Mouse (Mus musculus): ENCODE results near the gene Vegfb. TPM values are rescaled to one million over a fixed set of nuclear protein-coding genes. Genes with fewer than 3 reads are reported as not detected.

Gene Vegfb
- polyA plus RNA-seq, 1 experiment from 2014 or later = 26.7 TPM

DNA sequence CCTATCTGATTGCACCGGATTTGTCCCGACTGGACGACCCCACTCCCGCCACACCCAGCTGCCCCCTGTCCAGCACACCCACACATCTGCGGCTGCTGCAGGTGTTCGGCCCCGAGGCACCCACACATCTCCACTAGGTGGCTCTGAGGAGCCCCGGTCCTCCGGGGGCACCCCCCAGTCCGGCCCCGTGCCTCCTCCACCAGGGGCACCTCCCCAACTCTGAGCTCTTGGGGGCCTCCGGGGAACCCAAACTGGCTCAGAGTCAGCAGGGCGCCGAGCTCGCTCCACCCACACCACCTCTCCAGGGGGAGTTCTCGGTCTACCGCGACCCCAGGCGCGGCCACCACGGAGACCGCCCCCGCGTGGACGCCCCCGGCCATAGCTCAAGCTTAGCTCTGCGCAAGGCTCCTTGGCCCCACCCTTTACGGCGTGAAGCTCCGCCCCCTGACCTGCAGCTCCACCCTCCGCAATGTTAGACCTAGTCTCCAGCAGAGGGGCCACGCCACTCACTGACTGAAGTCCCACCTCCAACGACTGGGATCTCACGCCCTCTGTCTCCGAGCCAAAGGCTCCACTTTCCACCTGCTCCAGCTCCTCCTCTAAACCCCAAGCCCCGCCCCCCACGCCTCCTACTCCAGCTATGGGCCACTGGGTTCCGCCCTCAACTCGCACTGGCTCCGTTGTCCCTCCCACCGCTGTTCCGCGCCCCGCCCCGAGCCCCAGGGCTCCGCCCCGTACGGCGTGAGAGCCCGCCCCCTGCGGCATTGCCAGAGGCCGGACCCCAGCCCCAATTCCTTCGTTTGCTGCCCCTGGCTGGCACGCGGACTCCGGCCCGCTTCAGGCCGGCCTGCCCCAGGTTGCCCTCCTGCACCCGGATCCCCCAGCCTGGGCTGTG is 7.7 kb downstream of the Vegfb start:
- ATAC-seq (replicated peaks; ENCODE audit: insufficient number of reproducible peaks, low FRiP score, low TSS enrichment, low read depth) (peak; percentile 91), DNase-seq (ENCODE audit: low spot score) (peak; percentile 99)
- Histone ChIP-seq H3K4me3 (ENCODE audit: low read depth, low read length) (peak overlapping the region; percentile 61), H3K9me3 (replicated peaks; ENCODE audit: control insufficient read depth, low read length) (no peaks in the 10 kb centered on the region), H3K4me1 (ENCODE audit: control insufficient read depth, insufficient read depth, low read length) (no peaks in the 10 kb centered on the region; the same call in 1 of the 2 replicates), H3K27ac (replicated peaks; ENCODE audit: low read depth, low read length) (peak overlapping the region; percentile 72), H3K4me2 (ENCODE audit: low read depth, low read length) (peak overlapping the region; percentile 82), H3K36me3 (replicated peaks; ENCODE audit: control insufficient read depth, insufficient read depth, low read depth, low read length) (no peaks in the 10 kb centered on the region), H3K9ac (replicated peaks; ENCODE audit: low read length) (peak overlapping the region; percentile 80), H3K27me3 (ENCODE audit: control insufficient read depth, insufficient read depth, low read length) (no peaks in the 10 kb centered on the region)
- WGBS = 1% methylated on average over 59 of the region's 59 CpGs

DNA sequence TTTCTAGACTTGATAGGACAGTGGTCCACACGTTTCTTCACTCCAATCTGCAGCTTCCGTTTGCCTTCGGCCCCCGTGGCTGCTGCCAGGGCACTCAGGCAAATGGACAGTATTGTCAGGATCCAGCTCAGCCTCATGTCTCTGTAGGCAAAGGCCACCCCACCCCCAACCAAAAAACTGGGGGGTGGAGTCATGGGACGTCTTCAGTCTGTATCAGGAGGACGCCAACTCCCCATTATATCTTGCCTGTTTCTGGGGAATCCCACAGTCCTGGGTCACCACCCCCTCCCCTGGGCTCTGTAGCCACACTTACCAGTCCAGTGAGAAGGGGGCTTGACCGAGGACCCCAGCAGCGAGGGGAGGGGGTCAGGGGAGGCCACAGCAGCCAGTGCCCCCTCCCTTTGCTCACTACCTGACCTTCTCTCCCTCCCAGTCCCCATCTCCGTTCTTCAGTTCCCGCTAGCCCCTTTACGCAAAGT is 8.4 kb downstream of the Vegfb start:
- no peak for DNase-seq (ENCODE audit: low spot score)
- H3K4me1 ChIP-seq (ENCODE audit: control insufficient read depth, insufficient read depth, low read length) = no peaks in the 10 kb centered on the region; the same call in 1 of the 2 replicates
- H3K9me3 ChIP-seq (replicated peaks; ENCODE audit: control insufficient read depth, low read length) = no peaks in the 10 kb centered on the region
- peak overlapping the region; percentile 61 for H3K4me3 ChIP-seq (ENCODE audit: low read depth, low read length)
- 10% methylated on average over 11 of the region's 11 CpGs for WGBS
- H3K27ac ChIP-seq (replicated peaks; ENCODE audit: low read depth, low read length) = no peak overlapping the region
- H3K36me3 ChIP-seq (replicated peaks; ENCODE audit: control insufficient read depth, insufficient read depth, low read depth, low read length) = no peaks in the 10 kb centered on the region
- H3K4me2 ChIP-seq (ENCODE audit: low read depth, low read length) = peak overlapping the region; percentile 82
- H3K27me3 ChIP-seq (ENCODE audit: control insufficient read depth, insufficient read depth, low read length) = no peaks in the 10 kb centered on the region
- no peak for ATAC-seq (replicated peaks; ENCODE audit: insufficient number of reproducible peaks, low FRiP score, low TSS enrichment, low read depth)
- H3K9ac ChIP-seq (replicated peaks; ENCODE audit: low read length) = peak overlapping the region; percentile 56

DNA sequence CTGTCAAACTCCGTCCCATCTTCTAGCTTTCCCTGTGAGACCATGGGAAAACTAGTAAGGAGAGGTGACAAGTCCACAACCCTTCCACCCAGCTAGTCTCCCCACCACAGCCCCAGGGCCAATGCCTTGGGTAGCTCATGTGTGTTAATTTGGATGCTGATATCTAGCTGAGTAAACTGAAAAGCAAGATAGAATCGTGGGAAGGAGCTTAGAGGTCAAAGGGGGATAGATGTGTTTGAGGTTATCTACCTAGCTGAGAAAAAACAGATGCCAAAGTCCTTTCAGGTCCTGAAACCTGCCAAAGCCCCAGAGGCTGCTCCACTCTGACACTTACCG is 8.8 kb downstream of the Vegfb start:
- no peak for ATAC-seq (replicated peaks; ENCODE audit: insufficient number of reproducible peaks, low FRiP score, low TSS enrichment, low read depth)
- 44% methylated on average over 3 of the region's 3 CpGs for whole genome bisulfite sequencing
- H3K4me2 ChIP-seq (ENCODE audit: low read depth, low read length) = peak overlapping the region; percentile 82; the same call in 1 of the 2 replicates
- peak overlapping the region; percentile 56; the same call in 1 of the 2 replicates for H3K9ac ChIP-seq (replicated peaks; ENCODE audit: low read length)
- no peaks in the 10 kb centered on the region for H3K9me3 ChIP-seq (replicated peaks; ENCODE audit: control insufficient read depth, low read length)
- no peaks in the 10 kb centered on the region for H3K27me3 ChIP-seq (ENCODE audit: control insufficient read depth, insufficient read depth, low read length)
- H3K27ac ChIP-seq (replicated peaks; ENCODE audit: low read depth, low read length) = no peak overlapping the region
- no peaks in the 10 kb centered on the region for H3K36me3 ChIP-seq (replicated peaks; ENCODE audit: control insufficient read depth, insufficient read depth, low read depth, low read length)
- no peak for DNase-seq (ENCODE audit: low spot score)
- H3K4me3 ChIP-seq (ENCODE audit: low read depth, low read length) = peak overlapping the region; percentile 61
- no peaks in the 10 kb centered on the region; the same call in 1 of the 2 replicates for H3K4me1 ChIP-seq (ENCODE audit: control insufficient read depth, insufficient read depth, low read length)

DNA sequence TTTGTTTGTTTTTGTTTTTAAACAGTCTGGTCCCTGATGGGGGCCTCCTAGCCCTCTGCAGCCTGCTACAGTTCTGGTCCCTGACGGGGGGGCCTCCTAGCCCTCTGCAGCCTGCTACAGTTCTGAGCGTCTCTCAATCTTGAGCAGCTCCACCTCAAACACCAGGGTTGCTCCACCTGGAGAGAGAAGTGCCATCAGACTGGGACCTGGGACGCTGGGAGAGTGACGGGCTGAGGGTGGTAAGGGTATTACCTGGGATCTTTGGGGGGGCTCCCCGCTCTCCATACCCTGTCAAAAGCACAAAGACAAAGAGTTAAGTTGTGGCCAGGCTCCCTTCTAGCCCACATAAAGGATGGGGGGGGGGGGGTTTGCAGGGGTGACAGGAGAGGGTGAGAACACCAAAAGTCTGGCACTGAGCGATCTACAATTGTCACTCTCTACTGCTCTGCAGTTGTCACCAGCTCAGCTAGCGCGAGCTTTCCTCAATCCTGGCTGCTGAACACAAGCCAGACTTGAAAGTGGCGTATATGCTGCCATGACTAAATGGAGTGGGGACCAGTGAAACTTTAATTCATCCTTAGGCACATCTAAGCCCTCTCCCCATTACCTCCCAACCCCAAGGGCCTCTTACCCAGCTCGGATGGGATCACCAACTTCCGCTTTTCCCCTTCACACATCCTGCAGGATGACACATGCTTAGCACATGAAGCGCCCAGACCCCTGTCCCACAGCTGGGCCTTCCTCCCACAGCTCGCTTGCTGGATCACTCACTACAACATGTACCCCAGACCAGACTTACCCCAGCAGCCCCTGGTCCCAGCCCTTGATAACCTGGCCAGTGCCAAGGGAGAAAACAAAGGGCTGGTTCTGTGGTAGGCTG is 9.5 kb downstream of the Vegfb start:
- ATAC-seq (replicated peaks; ENCODE audit: insufficient number of reproducible peaks, low FRiP score, low TSS enrichment, low read depth) (no peak), DNase-seq (ENCODE audit: low spot score) (no peak)
- Histone ChIP-seq H3K4me1 (ENCODE audit: control insufficient read depth, insufficient read depth, low read length) (no peaks in the 10 kb centered on the region; the same call in 1 of the 2 replicates), H3K4me2 (ENCODE audit: low read depth, low read length) (no peak overlapping the region; the same call in 1 of the 2 replicates), H3K9ac (replicated peaks; ENCODE audit: low read length) (no peak overlapping the region), H3K27me3 (ENCODE audit: control insufficient read depth, insufficient read depth, low read length) (no peaks in the 10 kb centered on the region), H3K4me3 (ENCODE audit: low read depth, low read length) (no peak overlapping the region), H3K27ac (replicated peaks; ENCODE audit: low read depth, low read length) (no peak overlapping the region), H3K36me3 (replicated peaks; ENCODE audit: control insufficient read depth, insufficient read depth, low read depth, low read length) (no peaks in the 10 kb centered on the region), H3K9me3 (replicated peaks; ENCODE audit: control insufficient read depth, low read length) (no peaks in the 10 kb centered on the region)
- WGBS = 84% methylated on average over 13 of the region's 13 CpGs

DNA sequence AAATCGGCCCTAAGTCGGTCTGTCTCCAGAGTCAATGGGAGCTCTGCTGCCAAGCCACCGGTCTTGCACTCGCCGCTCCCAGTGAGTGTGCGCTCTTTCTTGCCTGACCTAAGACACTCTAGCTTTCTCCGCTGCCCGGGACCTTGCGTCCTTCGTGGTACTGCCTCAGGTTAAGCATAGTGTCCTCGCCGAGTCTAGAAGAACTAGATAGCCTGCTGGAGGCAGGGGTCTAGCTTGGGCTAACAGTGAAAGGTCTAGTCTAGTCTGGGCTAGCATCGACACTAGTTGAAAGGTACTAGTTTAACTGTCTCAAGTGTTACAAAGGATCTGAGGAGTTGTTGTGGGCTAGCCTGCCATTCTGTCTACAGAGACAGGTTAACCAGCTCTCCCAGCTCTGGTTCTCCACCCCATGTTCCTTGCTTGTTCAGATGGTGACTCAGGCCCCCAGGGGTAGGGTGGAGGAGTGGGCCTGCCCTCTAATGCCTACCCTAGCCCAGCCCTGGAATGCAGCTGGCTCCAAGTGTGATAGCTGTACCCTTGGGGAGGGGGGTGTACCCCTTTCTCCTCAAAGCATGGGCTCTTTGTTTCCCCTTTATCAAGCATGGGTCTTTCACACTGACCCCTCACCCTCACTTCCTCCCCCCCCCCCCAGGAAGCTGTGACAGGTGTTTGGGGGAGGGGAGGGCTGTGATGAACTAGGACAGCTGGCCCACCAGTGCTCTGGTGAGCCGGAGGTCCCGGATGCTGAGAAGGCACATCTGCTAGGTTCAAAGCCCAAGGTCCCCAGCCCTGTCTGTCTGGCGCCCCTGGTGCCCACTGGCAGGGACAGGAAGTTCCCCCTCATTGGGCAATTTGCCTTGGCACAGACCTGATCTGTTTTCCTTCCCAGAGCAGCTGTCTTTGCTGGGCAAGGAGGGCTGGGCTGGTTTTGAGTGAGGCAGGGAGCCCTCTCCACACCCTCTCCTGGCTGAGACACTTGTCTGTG is 11.6 kb downstream of the Vegfb start, which contains the start of gene Plcb3:
Gene Plcb3 (minus strand): TSS at position 934 of the 985 bp plus-strand sequence.
- H3K27me3 ChIP-seq (ENCODE audit: control insufficient read depth, insufficient read depth, low read length) = no peaks in the 10 kb centered on the region
- WGBS = under 1% methylated on average over 16 of the region's 16 CpGs
- ATAC-seq (replicated peaks; ENCODE audit: insufficient number of reproducible peaks, low FRiP score, low TSS enrichment, low read depth) = no peak

DNA sequence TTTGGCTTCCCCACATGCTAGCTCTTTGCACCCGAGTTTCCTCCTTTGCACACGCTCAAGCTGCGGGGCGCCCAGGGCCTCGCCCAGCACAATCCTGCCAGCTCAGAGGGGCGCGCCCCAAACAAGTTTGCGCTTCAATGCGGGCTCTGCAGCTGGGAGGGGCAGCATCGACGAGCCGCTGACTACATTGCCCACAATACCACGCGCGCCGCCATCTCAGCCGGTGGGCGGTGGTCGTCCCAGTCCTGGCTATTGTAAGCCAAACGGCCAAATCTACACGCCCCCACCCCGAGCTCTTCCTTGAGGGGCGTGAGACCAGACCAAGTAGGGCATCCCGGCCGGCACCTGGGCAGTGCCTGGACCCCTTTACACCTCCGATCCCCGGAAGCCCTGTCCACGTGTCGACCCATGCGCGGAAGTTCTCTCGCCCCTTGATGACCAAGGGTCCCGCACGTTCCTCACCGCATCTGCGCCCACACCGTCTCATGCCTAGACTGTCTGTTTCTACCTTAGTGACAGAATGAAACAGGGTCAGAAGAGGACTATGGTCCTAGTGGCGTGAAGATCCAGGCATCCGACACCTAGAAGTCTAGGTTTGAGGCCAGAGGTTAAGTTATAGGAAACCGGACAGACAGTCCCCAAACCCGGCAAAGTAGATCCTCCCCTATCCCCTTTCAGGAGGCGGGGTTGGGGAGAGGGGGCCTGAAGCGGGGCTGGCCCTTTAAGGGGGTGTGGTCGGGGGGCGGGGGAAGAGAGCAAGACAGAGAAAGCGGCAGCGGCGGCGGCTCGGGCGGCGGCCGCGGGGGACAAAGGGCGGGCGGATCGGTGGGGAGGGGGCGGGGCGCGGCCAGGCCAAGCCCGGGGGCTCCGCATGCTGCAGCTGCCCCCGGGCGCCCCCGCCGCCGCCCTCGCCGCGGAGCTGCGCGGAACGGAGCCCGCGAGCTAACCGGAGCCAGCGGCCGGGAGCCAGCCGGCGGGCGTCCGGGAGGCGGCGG is 12.9 kb downstream of the Vegfb start, which contains the start of gene Ppp1r14b:
Gene Ppp1r14b (plus strand): TSS at position 758 of the 995 bp plus-strand sequence.
- peaks cover 2% of the 10 kb centered on the region for H3K4me1 ChIP-seq (ENCODE audit: control insufficient read depth, insufficient read depth, low read length)
- H3K27me3 ChIP-seq (ENCODE audit: control insufficient read depth, insufficient read depth, low read length) = no peaks in the 10 kb centered on the region
- H3K9ac ChIP-seq (replicated peaks; ENCODE audit: low read length) = peak within 1 kb of the TSS; percentile 77
- H3K4me2 ChIP-seq (ENCODE audit: low read depth, low read length) = peak within 1 kb of the TSS; percentile 85
- under 1% methylated on average over 61 of the region's 84 CpGs for WGBS
- no peaks in the 10 kb centered on the region for H3K36me3 ChIP-seq (replicated peaks; ENCODE audit: control insufficient read depth, insufficient read depth, low read depth, low read length)
- H3K4me3 ChIP-seq (ENCODE audit: low read depth, low read length) = peak within 1 kb of the TSS; percentile 65
- H3K27ac ChIP-seq (replicated peaks; ENCODE audit: low read depth, low read length) = peak within 1 kb of the TSS; percentile 82
- DNase-seq (ENCODE audit: low spot score) = peak; percentile 94
- H3K9me3 ChIP-seq (replicated peaks; ENCODE audit: control insufficient read depth, low read length) = no peaks in the 10 kb centered on the region
- peak; percentile 60 for ATAC-seq (replicated peaks; ENCODE audit: insufficient number of reproducible peaks, low FRiP score, low TSS enrichment, low read depth)

More for the DNA sequence above, 11.6 kb downstream of the Vegfb start, which contains the start of gene Plcb3:
- Histone ChIP-seq H3K27ac (replicated peaks; ENCODE audit: low read depth, low read length) (peak within 1 kb of the TSS; percentile 82), H3K4me2 (ENCODE audit: low read depth, low read length) (peak within 1 kb of the TSS; percentile 85), H3K9me3 (replicated peaks; ENCODE audit: control insufficient read depth, low read length) (no peaks in the 10 kb centered on the region), H3K9ac (replicated peaks; ENCODE audit: low read length) (peak within 1 kb of the TSS; percentile 77), H3K4me1 (ENCODE audit: control insufficient read depth, insufficient read depth, low read length) (no peaks in the 10 kb centered on the region; the same call in none of the 2 replicates), H3K36me3 (replicated peaks; ENCODE audit: control insufficient read depth, insufficient read depth, low read depth, low read length) (no peaks in the 10 kb centered on the region), H3K4me3 (ENCODE audit: low read depth, low read length) (peak within 1 kb of the TSS; percentile 65)
- peak; percentile 66 for DNase-seq (ENCODE audit: low spot score)

All from embryonic facial prominence, embryonic 11.5 days (tissue).